Mouse (Mus musculus) heart, adult 10 weeks (tissue): Measurements from ENCODE around the gene Ifnb1. TPM values are rescaled to one million over a fixed set of nuclear protein-coding genes. Genes with fewer than 3 reads are reported as not detected.

Experiments
- polyA plus RNA-seq: library from polyadenylated mRNA; stranded (reverse); fragments of 350-450 nt; fragmentation: Illumina TruSeq; extraction: RNeasy Lipid Tissue Mini Kit (QIAGEN cat#74804); gene quantifications from one replicate; pipeline ENCODE4 v1.2.3, GENCODE M21; 2014; ENCODE audit warnings: low read depth, low replicate concordance

The Ifnb1 gene
- polyA plus RNA-seq = not detected

DNA sequence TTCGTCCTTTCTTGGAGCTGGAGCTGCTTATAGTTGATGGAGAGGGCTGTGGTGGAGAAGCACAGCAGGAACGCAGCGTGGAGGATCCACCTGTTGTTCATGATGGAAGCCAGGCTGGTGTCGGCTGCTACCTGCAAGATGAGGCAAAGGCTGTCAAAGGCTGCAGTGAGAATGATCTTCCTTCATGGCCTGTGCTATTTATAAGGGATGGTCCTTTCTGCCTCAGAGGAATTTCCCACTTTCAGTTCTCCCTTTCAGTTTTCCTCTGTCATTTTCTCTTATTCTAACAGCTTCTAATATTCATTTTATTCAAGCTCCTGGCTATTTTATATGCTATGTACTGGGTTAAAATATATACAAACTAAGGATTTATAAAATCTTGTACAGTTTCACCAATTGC, at the start of gene Ifnb1:
Gene Ifnb1, minus strand, starts transcription at position 101 of the 400 bp plus-strand sequence.

GRCm38 (mm10) chr4:88571698-88572097, 49.1 kb upstream of the Ifnb1 start, which contains the start of gene Ifna14:
Ifna14 (minus strand) TSS chr4:88571798.

DNA sequence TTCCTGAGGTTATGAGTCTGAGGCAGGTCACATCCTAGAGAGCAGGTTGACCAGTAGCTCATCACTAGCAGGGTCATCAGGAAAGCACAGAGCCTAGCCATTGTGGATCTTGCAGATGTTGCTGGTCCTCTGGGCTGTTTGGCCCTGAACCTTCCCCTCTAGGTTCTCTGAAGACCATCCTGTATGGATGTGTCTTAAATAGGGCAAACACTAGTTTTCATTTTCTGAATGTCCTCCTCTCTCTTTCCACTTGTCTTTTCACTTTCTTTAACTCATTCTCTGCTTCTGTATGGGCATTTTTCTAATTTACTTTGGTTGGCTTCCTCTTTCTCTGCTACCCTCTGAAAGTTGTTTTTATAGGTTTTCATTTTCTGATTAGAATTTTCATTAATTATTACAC, 35.6 kb upstream of the Ifnb1 start, which contains the start of gene Ifna15:
Gene Ifna15, minus strand, starts transcription at position 101 of the 400 bp plus-strand sequence.

Other genes starting within 250 kb of the Ifnb1 start
- 3.7 TPM for gene Hacd4, start 83.8 kb downstream of the Ifnb1 start, polyA plus RNA-seq
- gene Ifna15, start 35.5 kb upstream of the Ifnb1 start, polyA plus RNA-seq = not detected
- gene Ifna14, start 49.0 kb upstream of the Ifnb1 start, polyA plus RNA-seq = not detected
- not detected for gene Ifna9, start 69.6 kb upstream of the Ifnb1 start, polyA plus RNA-seq
- gene Ifna12, start 80.6 kb upstream of the Ifnb1 start, polyA plus RNA-seq = not detected
- not detected for gene C87499, start 111.6 kb upstream of the Ifnb1 start, polyA plus RNA-seq
- not detected for gene Ifna13, start 121.7 kb upstream of the Ifnb1 start, polyA plus RNA-seq
- not detected for gene Ifna16, start 154.2 kb upstream of the Ifnb1 start, polyA plus RNA-seq
- not detected for gene Ifna2, start 161.1 kb upstream of the Ifnb1 start, polyA plus RNA-seq
- not detected for gene Ifnab, start 168.6 kb upstream of the Ifnb1 start, polyA plus RNA-seq
- gene Gm26566, start 199.0 kb upstream of the Ifnb1 start, polyA plus RNA-seq = not detected
- gene Klhl9, start 199.7 kb upstream of the Ifnb1 start, polyA plus RNA-seq = 44.7 TPM
- not detected for gene Gm13271, start 232.1 kb upstream of the Ifnb1 start, polyA plus RNA-seq
- gene Gm13283, start 237.3 kb upstream of the Ifnb1 start, polyA plus RNA-seq = not detected